In the genomic region with DNA sequence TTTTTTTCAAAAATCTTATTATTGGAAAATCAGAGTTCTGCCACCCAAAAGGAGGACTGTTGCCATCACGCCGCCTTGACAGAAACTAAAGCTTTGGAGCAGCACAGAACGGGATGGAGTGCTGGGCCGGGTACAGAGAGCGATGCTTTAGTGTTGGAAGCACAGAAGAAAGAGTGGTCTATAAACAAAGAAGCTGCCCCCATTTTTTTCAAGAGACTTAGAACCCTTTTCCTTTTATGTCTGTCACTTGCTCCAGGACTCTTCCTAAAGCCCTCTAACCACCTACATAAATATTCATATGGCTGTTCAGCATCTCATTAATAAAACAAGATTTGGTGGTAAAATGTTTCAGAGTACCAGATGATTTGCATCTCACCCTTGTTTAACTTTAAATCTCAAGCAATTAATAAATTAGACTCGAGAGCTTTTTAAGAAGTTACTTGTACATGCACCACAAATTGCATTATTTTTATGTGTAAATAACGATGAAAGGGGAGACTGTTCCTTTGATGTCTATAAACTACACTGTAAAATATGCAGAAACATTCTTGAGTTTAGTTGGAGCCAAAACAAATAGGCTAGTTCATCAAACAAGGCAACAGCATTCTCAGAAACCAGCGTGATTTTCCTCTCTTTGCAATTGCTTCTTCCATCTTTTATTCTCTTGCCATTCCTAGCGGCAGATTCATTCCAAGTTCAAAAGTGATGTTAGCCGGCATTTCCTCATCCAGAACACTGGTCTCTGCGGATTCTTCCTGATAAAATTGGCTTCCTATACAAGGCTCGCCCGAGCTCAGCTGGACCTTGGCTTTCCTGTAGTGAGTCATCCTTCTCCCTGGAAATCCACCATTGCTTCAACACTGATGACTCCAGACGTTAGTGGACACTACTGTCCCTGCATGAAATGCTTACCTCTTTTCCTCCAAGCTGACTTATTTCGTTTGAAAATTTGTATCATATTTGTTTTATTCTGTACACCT, we compare ENCODE assay signal across 13 mouse cellular contexts.
DNase-seq lines count a peak whose midpoint lies in the region; ATAC-seq and TF ChIP-seq lines count a peak whose summit lies in the region.
"Had no signal": no experiment of that assay in that cellular context is flagged by ENCODE, and none has a peak within 500 bp of the region (broad histone marks: within the 10 kb centered on the region; RNA-seq: fewer than 3 reads in every experiment).

No protein-coding gene starts in this region.

- TF ChIP-seq CTCF in kidney, postnatal 0 days (IDR thresholded peaks at IDR 0.05; ENCODE audit: low read depth), result no peak

- no peaks in the 10 kb centered on the region for H3K36me3 ChIP-seq in kidney, postnatal 0 days (ENCODE audit: insufficient read depth, low read length)
- H3K36me3 ChIP-seq in myocyte (ENCODE audit: control insufficient read depth, insufficient read depth), result no peaks in the 10 kb centered on the region
- H3K36me3 ChIP-seq: limb, embryonic 10.5 days had no signal

- H3K4me1 ChIP-seq in kidney, postnatal 0 days (replicated peaks; ENCODE audit: insufficient read depth, low read length), result 0 out of 2 replicates have a peak, but pooled peaks cover 11% of the 10 kb centered on the region

- no peak for TF ChIP-seq POLR2A in myocyte (IDR thresholded peaks at IDR 0.05; ENCODE audit: insufficient read length, low read depth)

- ATAC-seq in kidney, postnatal 0 days (replicated peaks; ENCODE audit: low FRiP score, low read depth), result no peak
- ATAC-seq in erythroid progenitor cell, adult 5-6 weeks (replicated peaks; ENCODE audit: low FRiP score, poor library complexity, severe bottlenecking), result no peak

- no peak overlapping the region for H3K9ac ChIP-seq in kidney, postnatal 0 days (ENCODE audit: low read depth, low read length)

- H3K27ac ChIP-seq in kidney, postnatal 0 days, result peak overlapping the region; percentile 25; the same call in 1 of the 2 replicates
- H3K27ac ChIP-seq: layer of hippocampus, adult 2 months; limb, embryonic 10.5 days had no signal

- no peak overlapping the region for H3K4me3 ChIP-seq in kidney, postnatal 0 days (replicated peaks; ENCODE audit: low read depth, low read length)
- H3K4me3 ChIP-seq in myocyte, result no peak overlapping the region
- H3K4me3 ChIP-seq: layer of hippocampus, adult 2 months; limb, embryonic 10.5 days had no signal

- DNase-seq in adrenal gland, adult 2 months, result peak; percentile 63
- no peak for DNase-seq in adrenal gland, postnatal 4 days (ENCODE audit: low spot score in 2 of 2)
- DNase-seq in kidney, postnatal 0 days (ENCODE audit: low spot score), result peak; percentile 89
- DNase-seq in kidney, adult 8-10 months, result no peak
- DNase-seq in gastrocnemius, postnatal 25 days, result peak; percentile 53
- no peak for DNase-seq in embryo, embryonic 9.5 days (ENCODE audit: extremely low spot score)
- DNase-seq: lung, adult 2 months; spleen, adult 18-20 months; thymus, adult 2 months had no signal

- H3ac ChIP-seq in myocyte (ENCODE audit: control insufficient read depth, insufficient read length), result no peak overlapping the region

- no peaks in the 10 kb centered on the region for H3K9me3 ChIP-seq in kidney, postnatal 0 days (replicated peaks; ENCODE audit: low read length)
- H3K9me3 ChIP-seq: limb, embryonic 10.5 days had no signal

- no peaks in the 10 kb centered on the region for H3K79me2 ChIP-seq in myocyte (ENCODE audit: control insufficient read depth, insufficient read depth)

- no peaks in the 10 kb centered on the region for H3K27me3 ChIP-seq in kidney, postnatal 0 days (ENCODE audit: insufficient read depth, low read length)
- no peaks in the 10 kb centered on the region for H3K27me3 ChIP-seq in myocyte (ENCODE audit: control insufficient read depth, insufficient read depth, insufficient read length)

- WGBS in kidney, postnatal 0 days, result 57% methylated on average over 15 of the region's 15 CpGs

- H3K4me2 ChIP-seq in kidney, postnatal 0 days (ENCODE audit: low read length), result no peak overlapping the region
- peak overlapping the region; percentile 18 for H3K4me2 ChIP-seq in myocyte (ENCODE audit: low read depth)

TF ChIP-seq in myocyte, 11 proteins besides CTCF, POLR2A, EP300 and RAD21:
- TF ChIP-seq TCF12 (IDR thresholded peaks at IDR 0.05; ENCODE audit: insufficient read depth, poor library complexity, severe bottlenecking) (no peak), CEBPB (IDR thresholded peaks at IDR 0.05; ENCODE audit: insufficient read depth, poor library complexity, severe bottlenecking) (no peak), POLR2AphosphoS2 (IDR thresholded peaks at IDR 0.05; ENCODE audit: insufficient read length, low read depth) (no peak), REST (IDR thresholded peaks at IDR 0.05; ENCODE audit: insufficient read depth, insufficient read length) (no peak), E2F4 (IDR thresholded peaks at IDR 0.05; ENCODE audit: insufficient read depth) (no peak), TCF3 (IDR thresholded peaks at IDR 0.05; ENCODE audit: insufficient read length, low read depth) (no peak), SRF (IDR thresholded peaks at IDR 0.05; ENCODE audit: control insufficient read depth, insufficient read length, low read depth) (no peak), MYOG (IDR thresholded peaks at IDR 0.05; ENCODE audit: control insufficient read depth in 1 of 3, insufficient read depth in 1 of 3, insufficient read length in 2 of 3, low read depth in 2 of 3) (no peak), USF1 (IDR thresholded peaks at IDR 0.05; ENCODE audit: low read depth) (no peak), MYOD1 (IDR thresholded peaks at IDR 0.05; ENCODE audit: control insufficient read depth in 1 of 3, insufficient read length in 2 of 3, low read depth in 2 of 3) (no peak), MAX (IDR thresholded peaks at IDR 0.05; ENCODE audit: low read depth) (no peak)

Comparison
In these comparisons a context has a peak if more than half of its experiments do, and no peak if none do; other contexts are left out.
1. DNase-seq: peak in adrenal gland, adult 2 months (single experiment), kidney, postnatal 0 days (single experiment) and gastrocnemius, postnatal 25 days (single experiment); none in adrenal gland, postnatal 4 days (0 of 2), kidney, adult 8-10 months (0 of 2) and embryo, embryonic 9.5 days (single experiment).